Mouse (Mus musculus) thymus, adult 2 months (tissue): ENCODE measurements at regions not wholly inside any gene's neighbourhood (a gene's known extent, or its start where the extent isn't known, plus 50 kb on each side); places are given as distances from the start of the nearest gene placed in this dataset.

Experiments used
- CTCF ChIP-seq: fragments of 200-500 bp; IDR thresholded peaks from 2 replicates; pipeline ENCODE4 v1.5.1; 2012; ENCODE audit warnings: mild to moderate bottlenecking, control low read depth, low read length, moderate library complexity, borderline replicate concordance; ENCODE audit not compliant: control insufficient read depth, poor library complexity, insufficient read depth; ENCODE audit errors: extremely low read depth
- POLR2A ChIP-seq: fragments of 200-500 bp; IDR thresholded peaks from 2 replicates; pipeline ENCODE4 v1.6.1; 2012; ENCODE audit warnings: mild to moderate bottlenecking, low read length, control low read depth, moderate library complexity; ENCODE audit not compliant: control insufficient read depth, poor library complexity, insufficient read depth; ENCODE audit errors: extremely low read depth

DNA sequence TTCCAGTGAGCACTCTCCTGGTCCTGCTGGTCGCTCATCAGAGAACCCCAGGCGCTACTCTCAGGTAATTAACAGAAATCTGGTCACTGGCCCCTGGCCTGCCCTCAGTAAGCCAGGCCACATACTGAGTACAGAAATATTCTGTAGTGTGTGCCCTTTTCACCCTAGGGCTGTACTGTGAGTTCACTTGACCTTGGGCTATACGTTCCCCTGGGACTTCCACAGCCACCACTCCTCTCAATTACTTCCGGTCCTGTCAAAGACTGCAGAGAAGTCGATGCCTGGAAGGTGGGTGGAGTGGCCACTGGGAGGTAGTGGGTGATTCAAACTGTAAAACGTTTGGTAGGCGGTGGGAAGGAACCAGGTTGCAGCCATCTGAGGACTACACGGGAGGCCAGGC, 159.3 kb upstream of the Csf3r start:
- TF ChIP-seq POLR2A (no peak), CTCF (no peak)
